Mouse (Mus musculus) megakaryocyte, embryonic 14.5 days (primary cell): ENCODE data around the gene Mcrs1. TPM values are rescaled to one million over a fixed set of nuclear protein-coding genes. Genes with fewer than 3 reads are reported as not detected.
"Not testable (repeated sequence)": the region's sequence is repeated elsewhere in the genome, so short reads cannot be mapped to it uniquely, and the experiment has no call there.

Source experiments
- H3K27me3 ChIP-seq: replicated peaks from 2 replicates; pipeline ENCODE3; 2012; ENCODE audit warnings: inconsistent platforms
- H3K36me3 ChIP-seq: replicated peaks from 2 replicates; pipeline ENCODE3; 2012; ENCODE audit warnings: low read length, inconsistent platforms, mixed read lengths
- H3K4me1 ChIP-seq: 2 replicates; pipeline ENCODE4 v1.6.1; 2012; ENCODE audit warnings: inconsistent platforms
- H3K4me3 ChIP-seq: replicated peaks from 2 replicates; pipeline ENCODE3; 2012; ENCODE audit warnings: moderate library complexity, mild to moderate bottlenecking, inconsistent platforms
- H3K9me3 ChIP-seq: 2 replicates; pipeline ENCODE4 v1.6.1; 2012; ENCODE audit warnings: inconsistent platforms
- FLI1 ChIP-seq: IDR thresholded peaks from 2 replicates; pipeline ENCODE4 v1.6.1; 2012; ENCODE audit warnings: low read length, inconsistent platforms, mixed read lengths
- GATA1 ChIP-seq: IDR thresholded peaks from 3 replicates; pipeline ENCODE4 v1.6.1; 2012; ENCODE audit warnings: mixed read lengths, low read length, inconsistent platforms, borderline replicate concordance
- polyA plus RNA-seq: library from polyadenylated mRNA; stranded (reverse); fragments of >175 nt; gene quantifications from 2 replicates; pipeline ENCODE4 v1.2.3, GENCODE M21; 2012; ENCODE audit warnings: low replicate concordance; ENCODE audit not compliant: insufficient read depth

Mcrs1 gene
- polyA plus RNA-seq, 1 experiment = 57.0 TPM

DNA sequence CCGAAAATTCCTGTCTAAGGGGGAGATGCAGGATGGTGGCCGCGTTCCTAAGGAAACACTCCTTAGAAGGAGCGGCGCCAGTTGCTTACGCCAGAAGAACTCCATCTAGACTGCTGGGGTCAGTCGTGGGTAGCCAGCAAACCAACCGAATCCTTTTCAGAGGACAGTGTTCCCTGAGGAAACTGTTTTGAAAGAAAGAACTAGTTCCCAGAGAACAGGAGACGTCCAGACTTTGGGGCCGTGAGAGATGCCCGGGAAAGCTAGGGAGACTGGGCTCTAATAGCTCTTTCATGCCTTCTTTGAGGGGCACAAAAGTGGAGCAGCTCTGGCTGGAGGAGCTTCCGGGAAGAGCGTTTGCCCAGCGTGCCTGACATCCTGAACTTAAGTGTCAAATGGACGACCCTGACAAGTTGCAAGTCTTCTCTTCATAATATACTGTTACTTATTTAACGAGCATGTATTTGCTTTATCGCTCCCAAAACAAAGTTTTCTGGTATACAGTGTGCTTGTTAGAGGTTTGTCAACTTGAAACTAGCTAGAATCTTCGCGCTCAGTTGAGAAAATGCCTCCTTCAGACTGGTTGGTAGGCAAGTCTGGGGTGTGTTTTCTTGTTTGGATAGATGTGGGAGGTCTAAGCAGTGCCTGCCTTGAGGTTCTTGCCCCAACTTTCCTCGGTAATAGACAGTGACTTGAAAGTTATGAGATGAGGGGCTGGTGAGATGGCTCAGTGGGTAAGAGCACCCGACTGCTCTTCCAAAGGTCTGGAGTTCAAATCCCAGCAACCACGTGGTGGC lies 817 bp upstream of the Mcrs1 start:
- TF ChIP-seq GATA1 (no peak), FLI1 (no peak)
- Histone ChIP-seq H3K4me1 (peaks cover 34% of the 10 kb centered on the region), H3K9me3 (no peaks in the 10 kb centered on the region), H3K27me3 (no peaks in the 10 kb centered on the region), H3K36me3 (peaks cover 34% of the 10 kb centered on the region), H3K4me3 (peak overlapping the region; percentile 93)

DNA sequence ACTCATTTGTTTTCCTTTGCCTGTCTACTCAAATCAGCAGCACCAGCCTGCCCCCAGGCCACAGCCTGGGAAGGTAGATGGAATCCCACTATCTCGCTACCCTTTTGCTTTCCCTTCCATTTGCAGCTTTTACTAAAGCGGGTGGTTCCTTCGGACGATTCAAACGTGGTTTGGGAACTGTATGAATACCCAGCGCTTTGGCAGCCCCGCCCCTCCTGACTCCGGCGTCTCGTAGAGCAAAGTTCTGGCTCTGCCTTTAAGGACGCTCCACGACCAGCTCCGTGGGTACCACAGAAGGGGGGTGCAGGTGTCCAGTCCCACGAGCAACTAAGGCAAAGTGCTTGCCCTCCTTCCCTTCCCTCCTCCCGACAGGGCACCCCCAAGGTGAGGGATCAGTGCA lies 650 bp downstream of the Mcrs1 start:
- H3K4me1 ChIP-seq = peaks cover 34% of the 10 kb centered on the region
- H3K9me3 ChIP-seq, H3K27me3 ChIP-seq: not testable (repeated sequence)
- H3K4me3 ChIP-seq = peak overlapping the region; percentile 89
- peaks cover 48% of the 10 kb centered on the region for H3K36me3 ChIP-seq

DNA sequence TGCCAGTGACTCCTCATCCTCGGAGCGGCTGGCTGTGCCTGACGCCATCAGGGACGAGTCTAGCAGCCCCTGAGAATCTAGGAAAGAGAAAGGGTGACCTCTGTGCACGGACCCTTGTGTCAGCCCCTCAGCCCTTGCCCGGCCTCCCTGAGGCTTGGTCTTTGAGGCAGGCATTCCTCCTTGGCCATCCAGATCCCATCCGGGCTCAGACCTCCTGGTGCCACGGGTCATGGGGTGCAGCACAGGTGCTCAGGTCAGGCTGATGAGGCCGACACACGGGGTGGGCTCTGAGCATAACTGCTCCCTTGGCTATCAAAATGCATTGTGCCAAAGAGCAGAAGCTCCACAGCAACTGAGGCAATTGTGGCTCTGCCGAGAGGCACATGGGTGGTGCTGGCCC lies 1.8 kb downstream of the Mcrs1 start:
- peak overlapping the region; percentile 23 for H3K4me3 ChIP-seq
- H3K9me3 ChIP-seq = no peaks in the 10 kb centered on the region
- peaks cover 30% of the 10 kb centered on the region for H3K4me1 ChIP-seq
- peaks cover 55% of the 10 kb centered on the region for H3K36me3 ChIP-seq
- no peaks in the 10 kb centered on the region for H3K27me3 ChIP-seq
- no peak for TF ChIP-seq FLI1
- no peak for TF ChIP-seq GATA1

DNA sequence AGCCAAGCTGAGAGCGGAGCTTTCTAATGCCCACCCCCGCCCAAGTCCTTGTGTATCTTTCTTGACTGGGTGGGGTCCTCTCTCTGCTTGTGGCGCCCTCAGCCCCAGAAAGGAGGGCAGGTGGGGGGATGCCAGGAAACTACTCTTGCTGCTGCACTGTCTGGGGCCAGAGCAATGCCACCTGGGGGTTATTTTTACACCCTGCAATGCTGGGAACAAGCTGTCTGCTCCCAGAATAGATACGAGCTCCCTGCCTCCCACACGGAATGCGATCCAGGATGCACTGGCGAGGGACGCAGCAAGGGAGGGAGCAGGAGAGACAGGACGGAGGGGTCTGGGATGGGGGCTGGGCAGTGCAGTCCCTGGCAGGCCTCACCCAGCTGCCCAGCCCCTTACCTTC lies 2.8 kb downstream of the Mcrs1 start:
- Histone ChIP-seq H3K9me3 (no peaks in the 10 kb centered on the region), H3K36me3 (peaks cover 65% of the 10 kb centered on the region), H3K4me1 (peaks cover 20% of the 10 kb centered on the region), H3K27me3 (no peaks in the 10 kb centered on the region), H3K4me3 (no peak overlapping the region)
- TF ChIP-seq FLI1 (no peak), GATA1 (no peak)

DNA sequence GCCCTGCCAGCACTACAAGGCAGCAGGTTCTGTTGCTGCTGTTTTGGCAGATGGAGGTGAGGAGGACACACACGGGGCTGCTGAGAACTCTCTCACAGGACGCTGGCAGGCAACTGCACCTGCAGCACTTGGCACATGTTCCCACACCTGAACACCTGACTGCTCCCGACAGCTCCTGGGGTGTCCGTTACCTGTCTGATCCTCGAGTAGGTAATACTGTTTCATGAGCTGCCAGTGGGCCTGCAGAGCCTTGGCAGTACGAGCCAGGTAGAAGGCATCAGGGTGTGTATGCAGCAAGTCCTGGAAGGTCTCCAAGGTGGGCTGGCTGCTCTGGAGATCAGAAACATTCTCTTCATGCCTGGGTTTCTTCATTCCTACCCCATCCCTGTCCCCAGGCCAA lies 5.0 kb downstream of the Mcrs1 start:
- Histone ChIP-seq H3K36me3 (peaks cover 84% of the 10 kb centered on the region), H3K4me1 (peaks cover 11% of the 10 kb centered on the region)
- not testable (repeated sequence) for H3K27me3 ChIP-seq, H3K9me3 ChIP-seq, H3K4me3 ChIP-seq

DNA sequence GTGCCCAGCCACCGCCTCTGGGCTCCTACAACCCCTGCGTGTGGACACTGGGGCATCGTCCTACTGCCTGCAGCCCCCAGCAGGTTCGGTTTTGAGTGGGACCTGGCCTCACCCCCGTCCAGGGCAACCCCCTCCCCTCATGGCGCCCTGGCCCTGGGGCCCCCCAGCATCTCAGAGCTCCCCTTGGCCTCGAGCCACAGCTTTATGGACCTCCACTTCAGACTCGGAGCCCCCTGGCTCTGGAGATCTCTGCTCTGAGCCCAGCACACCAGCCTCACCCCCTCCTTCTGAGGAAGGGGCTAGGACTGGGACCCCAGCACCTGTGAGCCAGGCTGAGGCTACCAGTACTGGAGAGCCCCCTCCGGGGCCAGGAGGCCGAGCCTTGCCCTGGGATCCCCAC lies 9.7 kb downstream of the Mcrs1 start:
- Histone ChIP-seq H3K9me3 (no peaks in the 10 kb centered on the region), H3K4me3 (no peak overlapping the region), H3K36me3 (peaks cover 63% of the 10 kb centered on the region), H3K27me3 (peaks cover 13% of the 10 kb centered on the region), H3K4me1 (peaks cover 12% of the 10 kb centered on the region)
- TF ChIP-seq FLI1 (no peak), GATA1 (no peak)

DNA sequence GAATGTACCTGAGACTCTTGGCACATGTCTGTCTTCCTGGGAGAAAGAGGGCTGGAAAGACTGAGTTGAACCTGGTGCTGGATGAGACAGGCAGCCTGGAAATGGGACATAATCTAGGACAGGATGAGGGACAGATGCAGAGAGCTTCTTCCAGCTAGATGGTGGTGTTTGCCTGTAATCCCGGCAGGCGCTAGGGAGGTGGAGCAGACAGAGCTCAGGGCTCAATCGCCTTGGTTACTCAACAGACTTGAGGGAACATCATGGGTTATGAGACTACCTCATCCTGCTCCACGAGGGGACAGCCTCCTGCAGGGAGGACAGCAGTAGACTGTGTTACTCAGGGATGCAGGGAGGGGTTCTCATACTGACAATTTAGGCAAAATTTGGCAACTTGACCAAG lies 10.5 kb downstream of the Mcrs1 start:
- H3K9me3 ChIP-seq = no peaks in the 10 kb centered on the region
- H3K36me3 ChIP-seq = peaks cover 55% of the 10 kb centered on the region
- TF ChIP-seq FLI1 = no peak
- TF ChIP-seq GATA1 = no peak
- peaks cover 12% of the 10 kb centered on the region for H3K4me1 ChIP-seq
- no peak overlapping the region for H3K4me3 ChIP-seq
- H3K27me3 ChIP-seq = peaks cover 19% of the 10 kb centered on the region

DNA sequence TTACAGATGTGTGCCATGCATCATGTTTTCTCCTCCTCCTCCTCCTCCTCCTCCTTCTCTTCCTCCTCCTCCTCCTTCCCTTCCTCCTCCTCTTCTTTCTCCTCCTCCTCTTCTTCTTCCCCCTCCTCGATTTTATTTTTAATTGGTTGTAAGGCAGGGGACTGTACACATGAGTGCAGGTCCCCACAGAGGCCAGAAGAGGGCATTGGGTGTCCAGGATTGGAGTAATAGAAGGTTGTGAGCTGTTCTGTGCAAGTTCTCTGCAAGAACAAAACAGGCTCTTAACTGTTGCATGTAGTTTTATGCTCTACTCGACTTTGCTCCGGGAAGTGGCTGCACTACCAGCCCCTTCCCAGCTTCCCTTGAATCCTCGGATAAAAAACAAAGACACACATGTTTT lies 11.6 kb downstream of the Mcrs1 start:
- Histone ChIP-seq H3K4me3 (no peak overlapping the region), H3K27me3 (peaks cover 28% of the 10 kb centered on the region), H3K4me1 (peaks cover 12% of the 10 kb centered on the region), H3K9me3 (no peaks in the 10 kb centered on the region), H3K36me3 (peaks cover 44% of the 10 kb centered on the region)
- TF ChIP-seq GATA1 (no peak), FLI1 (no peak)

DNA sequence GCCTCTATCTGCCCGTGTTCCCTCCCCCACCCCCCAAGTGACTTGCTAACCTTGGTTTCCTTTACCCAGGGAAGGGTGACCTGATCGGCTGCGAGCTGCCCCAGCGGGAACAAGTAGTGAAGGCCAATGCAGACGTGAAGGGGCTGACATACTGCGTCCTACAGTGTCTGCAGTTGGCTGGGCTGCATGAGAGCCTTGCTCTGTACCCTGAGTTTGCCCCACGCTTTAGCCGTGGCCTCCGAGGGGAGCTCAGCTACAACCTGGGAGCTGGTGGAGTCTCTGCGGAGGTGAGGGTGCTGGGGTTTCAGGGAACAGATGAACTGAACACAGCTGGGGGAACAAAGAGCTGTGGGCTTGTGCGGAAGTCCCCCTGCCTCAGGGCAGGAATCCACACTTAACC lies 13.8 kb downstream of the Mcrs1 start:
- no peaks in the 10 kb centered on the region for H3K9me3 ChIP-seq
- peaks cover 48% of the 10 kb centered on the region for H3K27me3 ChIP-seq
- H3K36me3 ChIP-seq = peaks cover 23% of the 10 kb centered on the region
- H3K4me1 ChIP-seq = peaks cover 12% of the 10 kb centered on the region
- TF ChIP-seq FLI1 = no peak
- TF ChIP-seq GATA1 = no peak
- H3K4me3 ChIP-seq = no peak overlapping the region

DNA sequence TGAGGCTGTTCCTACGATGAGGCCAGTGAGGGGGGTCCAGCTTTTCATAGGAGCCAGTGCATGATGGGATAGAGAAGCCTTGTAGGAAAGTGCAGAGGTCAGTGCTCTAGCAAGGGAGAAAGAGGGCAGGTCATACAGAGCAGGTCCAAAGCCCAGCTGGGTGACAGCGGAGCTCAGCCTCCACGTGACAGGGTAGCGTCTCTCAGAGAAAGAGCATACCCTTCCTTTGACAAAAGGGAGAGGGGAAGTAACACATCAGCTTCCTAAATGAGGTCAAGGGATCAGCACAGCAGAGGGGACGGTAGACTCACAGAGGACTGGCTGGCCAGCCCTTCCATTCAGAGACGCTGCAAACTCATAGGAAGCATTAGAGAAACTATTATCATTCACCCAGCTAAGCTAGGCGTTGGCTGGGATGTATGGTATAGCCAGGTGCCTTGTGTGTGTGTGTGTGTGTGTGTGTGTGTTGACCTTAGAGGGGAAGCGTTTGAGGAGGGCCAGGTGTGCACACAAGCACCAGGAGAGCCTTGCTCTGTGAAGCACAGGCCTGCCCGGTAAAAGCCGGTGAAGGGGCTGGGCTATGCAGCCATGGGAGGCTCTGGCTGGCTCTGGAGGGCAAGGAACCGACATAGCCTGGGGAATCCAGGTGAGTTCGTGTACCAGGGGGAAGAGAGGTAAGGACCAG lies 17.3 kb downstream of the Mcrs1 start:
- Histone ChIP-seq H3K36me3 (no peaks in the 10 kb centered on the region), H3K27me3 (peaks cover 78% of the 10 kb centered on the region), H3K4me1 (peaks cover 9% of the 10 kb centered on the region), H3K9me3 (no peaks in the 10 kb centered on the region), H3K4me3 (no peak overlapping the region)
- no peak for TF ChIP-seq FLI1
- TF ChIP-seq GATA1 = no peak
